Mouse (Mus musculus) small intestine, adult 2 months (tissue): ENCODE measurements around the gene Rab27a.

Source experiments
- CTCF ChIP-seq: fragments of 200-500 bp; IDR thresholded peaks from 2 replicates; pipeline ENCODE4 v1.5.1; 2012; ENCODE audit warnings: low read depth, mild to moderate bottlenecking, control low read depth, inconsistent platforms, low read length, moderate library complexity, mixed read lengths; ENCODE audit not compliant: insufficient replicate concordance, insufficient read length; ENCODE audit errors: extremely low read depth
- POLR2A ChIP-seq: fragments of 200-500 bp; IDR thresholded peaks from 2 replicates; pipeline ENCODE4 v1.6.1; 2012; ENCODE audit warnings: low read depth, mild to moderate bottlenecking, control low read depth, inconsistent platforms, low read length, moderate library complexity

- TF ChIP-seq POLR2A = no peak
- no peak for TF ChIP-seq CTCF
These were observed 39.3 kb downstream of the Rab27a start for GRCm38 (mm10) chr9:73083956-73084355.
